Mouse (Mus musculus) erythroblast, adult 5-6 weeks (primary cell): ENCODE results near the gene Bicdl2. TPM values are rescaled to one million over a fixed set of nuclear protein-coding genes. Genes with fewer than 3 reads are reported as not detected.

Experiments used
- ATAC-seq: replicated peaks from 2 replicates; pipeline ENCODE4 v1.8.0; 2016; ENCODE audit warnings: moderate number of reproducible peaks, mild to moderate bottlenecking, moderate TSS enrichment, inconsistent platforms; ENCODE audit not compliant: poor library complexity, low FRiP score, severe bottlenecking
- total RNA-seq, 2 experiments: library from RNA; stranded (forward) in 1 of 2; stranded (reverse) in 1 of 2; fragments of 150-400 nt in 1 of 2; fragments of 200-764, 138-1000 nt in 1 of 2; gene quantifications; 2 replicates each; pipeline versions ENCODE4 v1.2.3 to v1.2.4; 2015 to 2017; ENCODE audit warnings: low replicate concordance in 2 of 2

The Bicdl2 gene
- total RNA-seq (2015; ENCODE audit: low replicate concordance) (not detected in 2 replicates), total RNA-seq (2017; ENCODE audit: low replicate concordance) (not detected in 2 replicates)

GRCm38 (mm10) chr17:23660117-23660875 is at the start of gene Bicdl2:
Gene Bicdl2, plus strand, starts transcription at chr17:23660506.
- ATAC-seq = peak; percentile 22; the same call in 1 of the 2 replicates

GRCm38 (mm10) chr17:23617087-23617486 is 43.2 kb upstream of the Bicdl2 start:
- no peak for ATAC-seq

GRCm38 (mm10) chr17:23620351-23620750 is 40.0 kb upstream of the Bicdl2 start:
- no peak for ATAC-seq

GRCm38 (mm10) chr17:23627813-23628212 is 32.5 kb upstream of the Bicdl2 start:
- ATAC-seq = no peak

- peak; percentile 87 for ATAC-seq
Measured at GRCm38 (mm10) chr17:23630195-23631020, 29.9 kb upstream of the Bicdl2 start.

GRCm38 (mm10) chr17:23631241-23631640 is 29.1 kb upstream of the Bicdl2 start:
- no peak for ATAC-seq

- ATAC-seq = no peak
Measured at GRCm38 (mm10) chr17:23644613-23645495, 15.5 kb upstream of the Bicdl2 start, which contains the start of gene Mmp25. Gene Mmp25, minus strand, starts transcription at chr17:23645277.

- no peak for ATAC-seq
Measured at GRCm38 (mm10) chr17:23645894-23646293, 14.4 kb upstream of the Bicdl2 start.

- ATAC-seq = no peak
Measured at GRCm38 (mm10) chr17:23651363-23651762, 8.9 kb upstream of the Bicdl2 start.

GRCm38 (mm10) chr17:23653324-23653723 is 7.0 kb upstream of the Bicdl2 start:
- ATAC-seq = no peak

- ATAC-seq = no peak
Measured at GRCm38 (mm10) chr17:23654001-23654400, 6.3 kb upstream of the Bicdl2 start.

- ATAC-seq = no peak
Measured at GRCm38 (mm10) chr17:23654410-23654809, 5.9 kb upstream of the Bicdl2 start.

GRCm38 (mm10) chr17:23658450-23658849 is 1.9 kb upstream of the Bicdl2 start:
- ATAC-seq = no peak

GRCm38 (mm10) chr17:23660876-23661200 is 532 bp downstream of the Bicdl2 start:
- ATAC-seq = no peak

- no peak for ATAC-seq
Measured at GRCm38 (mm10) chr17:23661526-23661925, 1.2 kb downstream of the Bicdl2 start.

- peak; percentile 60; the same call in 1 of the 2 replicates for ATAC-seq
Measured at GRCm38 (mm10) chr17:23664556-23665021, 4.3 kb downstream of the Bicdl2 start.

GRCm38 (mm10) chr17:23665511-23665910 is 5.2 kb downstream of the Bicdl2 start:
- no peak for ATAC-seq

- ATAC-seq = no peak
Measured at GRCm38 (mm10) chr17:23670516-23671074, 10.3 kb downstream of the Bicdl2 start.

- no peak for ATAC-seq
Measured at GRCm38 (mm10) chr17:23671519-23671918, 11.2 kb downstream of the Bicdl2 start.
